Mouse (Mus musculus): ENCODE data around the gene H2-DMb1. TPM values are rescaled to one million over a fixed set of nuclear protein-coding genes. Genes with fewer than 3 reads are reported as not detected.

Gene H2-DMb1
- polyA plus RNA-seq, 1 experiment = 14.7 TPM

DNA sequence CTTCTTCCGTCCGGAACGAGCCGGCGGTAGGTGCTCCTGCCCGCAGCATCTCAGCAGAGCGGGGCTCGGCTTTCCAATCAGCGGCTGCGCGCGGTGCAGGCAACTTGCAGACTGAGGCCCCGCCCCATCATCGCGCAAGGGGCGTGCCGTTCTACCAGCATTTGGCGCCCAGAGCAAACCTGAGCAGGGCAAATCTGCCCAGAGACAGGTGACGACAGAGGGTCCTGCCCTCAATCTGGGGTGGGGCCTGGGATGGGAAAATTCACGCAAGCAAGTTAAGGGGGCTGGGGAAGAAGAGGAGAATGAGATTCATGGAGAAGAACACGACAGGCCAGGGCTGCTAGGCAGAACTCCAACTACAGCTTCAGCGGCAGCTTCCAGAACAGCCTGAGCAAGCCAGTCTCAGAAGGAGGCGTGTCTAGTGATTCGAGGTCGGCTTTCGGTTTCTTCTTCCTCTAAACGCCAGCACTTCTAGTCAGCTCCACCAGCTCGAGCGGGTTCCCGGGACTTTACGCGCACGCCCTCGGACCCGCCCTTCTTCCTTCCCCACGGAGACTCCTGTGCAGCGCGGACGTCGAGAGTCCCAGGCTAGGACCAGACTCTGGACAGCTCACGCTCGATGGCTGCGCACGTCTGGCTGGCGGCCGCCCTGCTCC lies 34.5 kb downstream of the H2-DMb1 start, which contains the start of the genes Tap1 and Psmb9:
Tap1 (plus strand) TSS at position 293 of the 656 bp plus-strand sequence.
Psmb9 (minus strand) TSS at position 504 of the 656 bp plus-strand sequence.
- Histone ChIP-seq H3K27ac (replicated peaks; ENCODE audit: low read depth, low read length) (peak within 1 kb of the TSS; percentile 90), H3K4me1 (ENCODE audit: control insufficient read depth, insufficient read depth, insufficient read length, low read length) (peaks cover 5% of the 10 kb centered on the region; the same call in 1 of the 2 replicates), H3K4me3 (ENCODE audit: insufficient read depth, low read depth, low read length) (peak within 1 kb of the TSS; percentile 78)

DNA sequence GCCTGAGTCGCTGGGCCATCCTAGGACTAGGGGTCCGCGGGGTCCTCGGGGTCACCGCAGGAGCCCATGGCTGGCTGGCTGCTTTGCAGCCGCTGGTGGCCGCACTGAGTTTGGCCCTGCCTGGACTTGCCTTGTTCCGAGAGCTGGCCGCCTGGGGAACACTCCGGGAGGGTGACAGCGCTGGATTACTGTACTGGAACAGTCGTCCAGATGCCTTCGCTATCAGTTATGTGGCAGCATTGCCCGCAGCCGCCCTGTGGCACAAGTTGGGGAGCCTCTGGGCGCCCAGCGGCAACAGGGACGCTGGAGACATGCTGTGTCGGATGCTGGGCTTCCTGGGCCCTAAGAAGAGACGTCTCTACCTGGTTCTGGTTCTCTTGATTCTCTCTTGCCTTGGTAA lies 35.1 kb downstream of the H2-DMb1 start:
- Histone ChIP-seq H3K27ac (replicated peaks; ENCODE audit: low read depth, low read length) (peak overlapping the region; percentile 90), H3K4me1 (ENCODE audit: control insufficient read depth, insufficient read depth, insufficient read length, low read length) (peaks cover 5% of the 10 kb centered on the region; the same call in 1 of the 2 replicates), H3K4me3 (ENCODE audit: insufficient read depth, low read depth, low read length) (peak overlapping the region; percentile 78)

DNA sequence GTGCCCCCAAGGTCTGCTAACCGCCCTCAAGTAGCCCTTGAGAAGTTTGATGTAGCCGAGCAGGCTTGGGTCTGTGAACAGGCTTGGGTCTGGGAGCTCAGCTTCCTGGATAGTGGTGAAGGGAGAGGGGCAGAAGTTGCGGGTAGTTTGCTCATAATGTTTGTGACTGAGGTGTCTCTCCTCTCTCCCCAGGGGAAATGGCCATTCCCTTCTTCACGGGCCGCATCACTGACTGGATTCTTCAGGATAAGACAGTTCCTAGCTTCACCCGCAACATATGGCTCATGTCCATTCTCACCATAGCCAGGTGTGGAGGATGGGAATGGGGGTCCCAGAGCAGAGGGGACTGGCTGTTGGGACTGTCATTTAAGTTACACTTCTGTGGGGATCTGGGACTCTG lies 36.1 kb downstream of the H2-DMb1 start:
- H3K27ac ChIP-seq (replicated peaks; ENCODE audit: low read depth, low read length) = no peak overlapping the region
- peak overlapping the region; percentile 23; the same call in 1 of the 2 replicates for H3K4me3 ChIP-seq (ENCODE audit: insufficient read depth, low read depth, low read length)
- H3K4me1 ChIP-seq (ENCODE audit: control insufficient read depth, insufficient read depth, insufficient read length, low read length) = peaks cover 5% of the 10 kb centered on the region; the same call in 1 of the 2 replicates

DNA sequence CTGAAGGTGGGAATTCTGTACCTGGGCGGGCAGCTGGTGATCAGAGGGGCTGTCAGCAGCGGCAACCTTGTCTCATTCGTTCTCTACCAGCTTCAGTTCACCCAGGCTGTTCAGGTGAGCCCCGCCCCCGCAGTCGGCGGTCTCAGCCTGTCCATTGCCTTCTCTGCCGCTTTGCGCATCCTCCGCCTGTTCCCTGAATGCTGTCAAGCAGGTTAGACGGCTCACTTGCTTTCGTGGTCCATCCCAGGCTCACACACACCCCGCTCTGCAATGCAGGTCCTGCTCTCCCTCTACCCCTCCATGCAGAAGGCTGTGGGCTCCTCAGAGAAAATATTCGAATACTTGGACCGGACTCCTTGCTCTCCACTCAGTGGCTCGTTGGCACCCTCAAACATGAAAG lies 40.0 kb downstream of the H2-DMb1 start:
- peaks cover 5% of the 10 kb centered on the region; the same call in 1 of the 2 replicates for H3K4me1 ChIP-seq (ENCODE audit: control insufficient read depth, insufficient read depth, insufficient read length, low read length)

DNA sequence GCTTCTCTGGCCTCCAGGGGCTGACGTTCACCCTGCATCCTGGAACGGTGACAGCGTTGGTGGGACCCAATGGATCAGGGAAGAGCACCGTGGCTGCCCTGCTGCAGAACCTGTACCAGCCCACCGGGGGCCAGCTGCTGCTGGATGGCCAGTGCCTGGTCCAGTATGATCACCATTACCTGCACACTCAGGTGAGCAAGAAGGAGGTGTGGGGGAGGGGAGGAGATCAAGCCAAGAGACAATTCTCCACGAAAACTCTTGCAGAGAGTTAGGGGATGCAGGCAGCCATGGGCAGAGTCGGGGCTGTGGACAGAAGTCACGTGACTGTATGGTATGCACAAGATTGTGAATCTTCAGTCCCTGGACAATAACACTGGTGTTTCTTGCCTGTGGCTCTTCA lies 40.6 kb downstream of the H2-DMb1 start:
- Histone ChIP-seq H3K4me3 (ENCODE audit: insufficient read depth, low read depth, low read length) (no peak overlapping the region), H3K4me1 (ENCODE audit: control insufficient read depth, insufficient read depth, insufficient read length, low read length) (peaks cover 5% of the 10 kb centered on the region; the same call in 1 of the 2 replicates), H3K27ac (replicated peaks; ENCODE audit: low read depth, low read length) (no peak overlapping the region)

More for the DNA sequence above, 40.0 kb downstream of the H2-DMb1 start:
- no peak overlapping the region for H3K27ac ChIP-seq (replicated peaks; ENCODE audit: low read depth, low read length)
- no peak overlapping the region for H3K4me3 ChIP-seq (ENCODE audit: insufficient read depth, low read depth, low read length)

DNA sequence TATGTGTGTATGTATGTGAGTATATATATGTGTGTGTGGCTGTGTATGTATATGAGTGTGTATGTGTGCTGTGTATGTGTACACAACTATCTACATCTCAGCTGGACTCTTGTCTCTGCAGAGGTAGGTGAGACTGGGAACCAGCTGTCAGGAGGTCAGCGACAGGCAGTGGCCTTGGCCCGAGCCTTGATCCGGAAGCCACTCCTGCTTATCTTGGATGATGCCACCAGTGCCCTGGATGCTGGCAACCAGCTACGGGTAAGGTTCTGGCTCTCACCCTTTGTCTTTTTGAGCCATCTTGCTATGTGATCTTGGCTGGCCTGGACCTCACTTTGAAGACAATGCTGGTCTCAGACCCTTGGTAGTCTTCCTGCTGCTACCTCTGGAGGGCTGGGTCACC lies 41.9 kb downstream of the H2-DMb1 start:
- Histone ChIP-seq H3K4me3 (ENCODE audit: insufficient read depth, low read depth, low read length) (no peak overlapping the region), H3K27ac (replicated peaks; ENCODE audit: low read depth, low read length) (no peak overlapping the region), H3K4me1 (ENCODE audit: control insufficient read depth, insufficient read depth, insufficient read length, low read length) (no peaks in the 10 kb centered on the region; the same call in 1 of the 2 replicates)

DNA sequence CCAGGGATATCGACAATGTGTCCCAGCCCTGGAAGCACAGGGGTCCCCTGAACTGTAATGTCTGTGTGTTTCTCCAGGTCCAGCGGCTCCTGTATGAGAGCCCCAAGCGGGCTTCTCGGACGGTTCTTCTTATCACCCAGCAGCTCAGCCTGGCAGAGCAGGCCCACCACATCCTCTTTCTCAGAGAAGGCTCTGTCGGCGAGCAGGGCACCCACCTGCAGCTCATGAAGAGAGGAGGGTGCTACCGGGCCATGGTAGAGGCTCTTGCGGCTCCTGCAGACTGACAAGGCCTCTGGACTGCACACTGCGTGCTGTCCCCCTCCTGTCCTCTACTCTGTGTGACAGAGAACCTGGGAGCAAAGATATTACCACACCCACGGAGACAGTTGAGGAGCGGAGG lies 43.6 kb downstream of the H2-DMb1 start:
- Histone ChIP-seq H3K4me1 (ENCODE audit: control insufficient read depth, insufficient read depth, insufficient read length, low read length) (no peaks in the 10 kb centered on the region; the same call in 1 of the 2 replicates), H3K27ac (replicated peaks; ENCODE audit: low read depth, low read length) (no peak overlapping the region)

DNA sequence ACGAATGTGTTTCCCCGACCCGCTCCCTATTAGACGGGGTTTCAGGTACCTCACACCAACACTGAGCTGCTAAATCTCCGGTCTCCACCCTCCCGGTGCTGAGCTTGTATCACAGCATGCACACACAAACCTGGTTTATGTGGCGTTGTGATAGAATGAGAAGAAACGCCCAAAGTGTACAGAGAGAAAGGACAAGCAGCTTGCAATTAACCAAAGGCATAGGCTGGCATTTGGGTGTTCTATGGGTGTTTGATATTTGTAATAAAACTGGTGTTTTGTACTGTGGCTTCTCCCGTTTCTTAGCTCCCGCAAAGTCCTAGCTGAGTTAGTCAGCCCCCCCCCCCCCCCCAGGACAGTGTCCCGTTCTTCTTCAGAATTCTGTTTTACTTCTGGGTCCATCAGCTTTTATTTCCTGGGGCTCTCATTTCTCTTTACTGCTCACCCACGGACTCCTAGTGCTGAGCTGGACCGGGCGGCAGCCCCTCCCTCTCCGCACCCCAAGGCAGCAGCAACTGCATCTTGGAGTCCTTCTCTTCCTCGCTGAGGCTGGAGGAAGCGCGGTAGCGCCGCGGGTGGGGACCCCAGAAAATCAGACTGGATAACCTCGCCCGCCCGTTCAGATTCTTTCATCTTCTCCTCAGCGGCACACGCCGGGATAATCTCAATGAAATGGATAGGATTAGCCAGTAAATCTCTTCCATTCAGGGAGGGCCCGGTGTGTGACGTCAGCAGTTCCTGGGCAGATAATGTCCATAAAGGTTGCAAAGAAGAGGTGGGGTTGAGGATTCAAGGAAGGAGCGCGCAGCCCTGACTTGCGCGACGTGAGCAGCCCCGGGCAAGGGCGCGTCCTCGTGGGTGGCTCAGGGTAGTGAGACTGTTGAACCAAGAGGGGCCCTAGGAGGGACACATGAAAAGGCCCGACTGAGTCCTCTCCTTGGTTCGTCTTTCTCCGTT lies 44.3 kb downstream of the H2-DMb1 start, which contains the start of gene Psmb8:
Psmb8 (plus strand) TSS at position 781 of the 954 bp plus-strand sequence.
- H3K4me3 ChIP-seq (ENCODE audit: insufficient read depth, low read depth, low read length) = peak within 1 kb of the TSS; percentile 85
- H3K27ac ChIP-seq (replicated peaks; ENCODE audit: low read depth, low read length) = peak within 1 kb of the TSS; percentile 58
- H3K4me1 ChIP-seq (ENCODE audit: control insufficient read depth, insufficient read depth, insufficient read length, low read length) = no peaks in the 10 kb centered on the region; the same call in 1 of the 2 replicates

More for the DNA sequence above, 43.6 kb downstream of the H2-DMb1 start:
- H3K4me3 ChIP-seq (ENCODE audit: insufficient read depth, low read depth, low read length) = no peak overlapping the region

DNA sequence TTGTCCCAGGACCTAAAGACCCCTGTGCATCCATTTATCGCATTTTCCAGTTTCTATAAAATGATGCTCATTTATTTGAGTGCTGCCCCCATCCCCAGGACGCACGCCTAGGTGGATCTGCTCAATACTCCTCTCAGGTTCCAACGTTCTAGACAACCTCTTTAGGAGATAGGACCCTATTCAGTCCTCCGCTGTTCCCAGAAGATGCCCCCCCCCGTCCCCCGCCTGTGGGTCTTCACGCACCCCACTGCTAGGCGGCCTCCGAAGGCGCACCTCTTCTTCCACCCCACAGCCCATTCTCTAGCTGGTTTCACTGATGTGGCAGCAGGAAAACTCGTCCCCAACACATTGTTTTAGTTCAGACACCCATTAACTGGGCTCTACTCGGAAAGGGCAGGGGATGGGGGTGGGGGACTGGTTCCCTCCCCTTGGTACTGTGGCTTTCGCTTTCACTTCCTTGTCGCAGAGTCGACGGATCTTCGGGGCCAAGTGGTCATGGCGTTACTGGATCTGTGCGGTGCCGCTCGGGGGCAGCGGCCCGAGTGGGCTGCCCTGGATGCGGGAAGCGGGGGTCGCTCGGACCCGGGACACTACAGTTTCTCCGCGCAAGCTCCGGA lies 45.1 kb downstream of the H2-DMb1 start:
- Histone ChIP-seq H3K27ac (replicated peaks; ENCODE audit: low read depth, low read length) (peak overlapping the region; percentile 58), H3K4me3 (ENCODE audit: insufficient read depth, low read depth, low read length) (peak overlapping the region; percentile 85)

DNA sequence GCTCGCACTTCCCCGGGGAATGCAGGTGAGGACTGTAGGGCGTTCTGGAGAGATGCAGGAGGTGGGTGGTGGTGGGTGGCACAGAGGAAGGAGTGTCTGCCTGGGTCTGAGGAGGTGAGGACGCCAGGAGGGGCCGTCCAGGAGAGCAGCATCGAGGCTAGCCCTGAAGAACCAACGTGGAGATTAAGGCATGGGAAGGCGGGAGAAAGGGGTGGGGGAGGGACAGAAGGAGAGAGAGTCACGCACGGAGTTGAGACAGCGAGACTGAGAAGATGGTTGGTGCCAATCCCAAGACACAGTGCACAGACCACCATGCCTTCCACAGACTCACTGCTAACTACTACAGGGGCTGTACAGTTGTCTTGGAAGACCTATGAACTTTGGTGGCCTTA lies 45.6 kb downstream of the H2-DMb1 start:
- Histone ChIP-seq H3K4me3 (ENCODE audit: insufficient read depth, low read depth, low read length) (peak overlapping the region; percentile 85), H3K4me1 (ENCODE audit: control insufficient read depth, insufficient read depth, insufficient read length, low read length) (no peaks in the 10 kb centered on the region; the same call in 1 of the 2 replicates), H3K27ac (replicated peaks; ENCODE audit: low read depth, low read length) (peak overlapping the region; percentile 58)

More for the DNA sequence above, 45.1 kb downstream of the H2-DMb1 start:
- H3K4me1 ChIP-seq (ENCODE audit: control insufficient read depth, insufficient read depth, insufficient read length, low read length) = no peaks in the 10 kb centered on the region; the same call in 1 of the 2 replicates

DNA sequence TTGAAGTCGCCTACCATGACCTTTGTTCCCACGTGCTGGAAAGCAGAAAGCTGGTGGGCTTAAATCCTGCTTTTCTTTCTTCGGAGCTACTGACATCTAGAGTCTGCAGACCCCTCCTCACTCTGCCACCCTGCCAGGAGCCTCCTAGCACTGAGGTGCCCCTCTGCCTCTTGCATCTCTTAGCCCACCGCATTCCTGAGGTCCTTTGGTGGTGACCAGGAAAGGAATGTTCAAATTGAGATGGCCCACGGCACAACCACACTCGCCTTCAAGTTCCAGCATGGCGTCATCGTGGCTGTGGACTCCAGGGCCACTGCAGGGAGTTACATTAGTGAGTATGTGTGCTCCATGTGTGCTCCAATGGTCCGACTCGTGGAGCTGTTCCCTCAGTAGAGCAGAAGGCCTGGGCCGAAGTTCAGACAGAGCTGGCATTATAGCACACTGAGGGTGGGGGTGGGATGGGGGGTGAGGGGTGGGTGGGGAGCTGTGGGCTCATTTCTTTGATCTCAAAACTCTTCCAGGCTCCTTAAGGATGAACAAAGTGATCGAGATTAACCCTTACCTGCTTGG lies 46.3 kb downstream of the H2-DMb1 start:
- peak overlapping the region; percentile 58; the same call in 1 of the 2 replicates for H3K27ac ChIP-seq (replicated peaks; ENCODE audit: low read depth, low read length)
- H3K4me3 ChIP-seq (ENCODE audit: insufficient read depth, low read depth, low read length) = peak overlapping the region; percentile 85
- H3K4me1 ChIP-seq (ENCODE audit: control insufficient read depth, insufficient read depth, insufficient read length, low read length) = no peaks in the 10 kb centered on the region; the same call in 1 of the 2 replicates

DNA sequence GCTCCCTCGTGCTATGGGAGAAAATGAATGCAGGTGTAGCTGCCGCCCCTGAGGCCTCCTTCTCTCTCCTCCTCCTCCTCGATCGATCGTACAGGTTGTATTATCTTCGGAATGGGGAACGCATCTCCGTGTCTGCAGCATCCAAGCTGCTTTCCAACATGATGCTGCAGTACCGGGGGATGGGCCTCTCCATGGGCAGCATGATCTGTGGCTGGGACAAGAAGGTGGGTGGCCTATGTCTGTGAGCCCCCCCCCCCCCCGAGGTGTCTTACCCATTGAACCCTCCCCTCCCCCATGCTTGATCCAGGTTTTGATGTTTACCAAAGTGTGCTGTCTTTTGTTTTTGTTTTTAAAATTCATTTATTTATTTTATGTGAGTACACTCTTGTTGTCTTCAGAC lies 47.2 kb downstream of the H2-DMb1 start:
- Histone ChIP-seq H3K4me3 (ENCODE audit: insufficient read depth, low read depth, low read length) (no peak overlapping the region), H3K27ac (replicated peaks; ENCODE audit: low read depth, low read length) (no peak overlapping the region), H3K4me1 (ENCODE audit: control insufficient read depth, insufficient read depth, insufficient read length, low read length) (no peaks in the 10 kb centered on the region; the same call in 1 of the 2 replicates)

DNA sequence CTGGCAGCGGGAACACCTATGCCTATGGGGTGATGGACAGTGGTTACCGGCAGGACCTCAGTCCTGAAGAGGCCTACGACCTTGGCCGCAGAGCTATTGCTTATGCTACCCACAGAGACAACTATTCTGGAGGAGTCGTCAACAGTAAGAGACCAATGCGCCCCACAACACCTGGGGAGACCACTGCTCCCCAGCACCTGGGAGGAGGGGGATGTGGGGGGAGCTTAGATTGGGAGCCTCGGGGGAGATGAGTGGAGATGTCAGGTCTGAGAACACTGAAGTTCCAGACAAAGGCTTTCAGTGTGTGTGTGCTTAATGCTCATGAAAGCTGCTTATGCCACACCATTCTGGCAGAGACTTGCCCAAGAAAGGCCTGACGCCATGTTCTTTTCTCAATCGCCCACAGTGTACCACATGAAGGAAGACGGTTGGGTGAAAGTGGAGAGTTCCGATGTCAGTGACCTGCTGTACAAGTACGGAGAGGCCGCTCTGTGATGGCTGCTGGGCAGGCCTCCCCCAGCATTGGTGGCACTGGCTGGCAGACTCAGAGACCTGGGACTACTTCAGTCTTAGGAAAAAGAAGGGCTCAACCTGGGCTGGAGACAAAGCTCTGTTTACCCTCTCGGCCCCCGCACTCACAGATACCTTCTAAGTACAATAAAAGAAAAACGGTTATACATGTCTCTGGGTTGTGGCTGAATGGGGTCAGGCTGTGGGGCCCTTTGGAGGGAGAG lies 48.1 kb downstream of the H2-DMb1 start:
- Histone ChIP-seq H3K27ac (replicated peaks; ENCODE audit: low read depth, low read length) (no peak overlapping the region), H3K4me1 (ENCODE audit: control insufficient read depth, insufficient read depth, insufficient read length, low read length) (no peaks in the 10 kb centered on the region; the same call in 1 of the 2 replicates), H3K4me3 (ENCODE audit: insufficient read depth, low read depth, low read length) (no peak overlapping the region)

All from brown adipose tissue, adult 24 weeks (tissue).